In genomic region chr5:123669991-123670799, GRCm38 (mm10) we compare ENCODE assay signal across 8 mouse cellular contexts. TPM values are rescaled to one million over a fixed set of nuclear protein-coding genes. Genes with fewer than 3 reads are reported as not detected.
DNase-seq lines count a peak whose midpoint lies in the region; ATAC-seq and TF ChIP-seq lines count a peak whose summit lies in the region.

No protein-coding gene starts in this region.

- TF ChIP-seq CTCF in heart, postnatal 0 days (IDR thresholded peaks at IDR 0.05; ENCODE audit: low read depth): no peak

- no peak for DNase-seq in heart, embryonic 10.5 days (ENCODE audit: low spot score)
- no peak for DNase-seq in heart, adult 11 months
- DNase-seq in heart, postnatal 0 days (ENCODE audit: low spot score): no peak
- no peak for DNase-seq in left cerebral cortex, adult 8-10 months (ENCODE audit: low spot score in 2 of 2)
- no peak for DNase-seq in cerebellum, adult 8-10 months

- no peak for TF ChIP-seq POLR2A in myocyte (IDR thresholded peaks at IDR 0.05; ENCODE audit: insufficient read length, low read depth)

- peaks cover 52% of the 10 kb centered on the region for H3K79me2 ChIP-seq in myocyte (ENCODE audit: control insufficient read depth, insufficient read depth)

- 0 out of 2 replicates have a peak overlapping the region, but pooled peaks have one; percentile 27 for H3K4me3 ChIP-seq in heart, embryonic 10.5 days
- H3K4me3 ChIP-seq in midbrain, embryonic 15.5 days: no peak overlapping the region
- no peak overlapping the region for H3K4me3 ChIP-seq in midbrain, embryonic 16.5 days (ENCODE audit: low read depth, low read length)
- no peak overlapping the region for H3K4me3 ChIP-seq in heart, postnatal 0 days (ENCODE audit: low read depth, low read length)
- H3K4me3 ChIP-seq in myocyte: no peak overlapping the region

- ATAC-seq in midbrain, embryonic 15.5 days (replicated peaks): no peak
- ATAC-seq in midbrain, embryonic 16.5 days: no peak
- ATAC-seq in heart, postnatal 0 days (ENCODE audit: insufficient read depth, low read depth): no peak

- H3K9ac ChIP-seq in midbrain, embryonic 15.5 days: no peak overlapping the region
- no peak overlapping the region for H3K9ac ChIP-seq in midbrain, embryonic 16.5 days (ENCODE audit: low read depth, low read length)
- peak overlapping the region; percentile 18; the same call in 1 of the 2 replicates for H3K9ac ChIP-seq in heart, postnatal 0 days (replicated peaks; ENCODE audit: low read depth, low read length)

- no peak overlapping the region for H3K4me2 ChIP-seq in midbrain, embryonic 15.5 days
- H3K4me2 ChIP-seq in midbrain, embryonic 16.5 days (ENCODE audit: low read length): no peak overlapping the region
- peak overlapping the region; percentile 22 for H3K4me2 ChIP-seq in heart, postnatal 0 days (ENCODE audit: low read depth, low read length)
- H3K4me2 ChIP-seq in myocyte (ENCODE audit: low read depth): peak overlapping the region; percentile 91

- H3K36me3 ChIP-seq in heart, embryonic 10.5 days: no peaks in the 10 kb centered on the region
- H3K36me3 ChIP-seq in midbrain, embryonic 15.5 days (replicated peaks): no peaks in the 10 kb centered on the region
- no peaks in the 10 kb centered on the region for H3K36me3 ChIP-seq in midbrain, embryonic 16.5 days (ENCODE audit: control insufficient read depth, insufficient read depth, low read length)
- no peaks in the 10 kb centered on the region for H3K36me3 ChIP-seq in heart, postnatal 0 days (replicated peaks; ENCODE audit: control insufficient read depth, insufficient read depth, low read length)
- no peaks in the 10 kb centered on the region for H3K36me3 ChIP-seq in myocyte (ENCODE audit: control insufficient read depth, insufficient read depth)

- H3K4me1 ChIP-seq in heart, embryonic 10.5 days: peaks cover 66% of the 10 kb centered on the region
- H3K4me1 ChIP-seq in midbrain, embryonic 15.5 days: peaks cover 10% of the 10 kb centered on the region; the same call in 1 of the 2 replicates
- peaks cover 10% of the 10 kb centered on the region for H3K4me1 ChIP-seq in midbrain, embryonic 16.5 days (ENCODE audit: control insufficient read depth, insufficient read depth, low read length)
- H3K4me1 ChIP-seq in heart, postnatal 0 days (ENCODE audit: control insufficient read depth, insufficient read depth): peaks cover 49% of the 10 kb centered on the region

- TF ChIP-seq EP300 in heart, postnatal 0 days (IDR thresholded peaks at IDR 0.05; ENCODE audit: low read depth): no peak

- H3K27me3 ChIP-seq in heart, embryonic 10.5 days (ENCODE audit: insufficient read depth, poor library complexity, severe bottlenecking): no peaks in the 10 kb centered on the region
- H3K27me3 ChIP-seq in midbrain, embryonic 15.5 days (replicated peaks): no peaks in the 10 kb centered on the region
- H3K27me3 ChIP-seq in midbrain, embryonic 16.5 days (ENCODE audit: control insufficient read depth, insufficient read depth, low read depth, low read length): no peaks in the 10 kb centered on the region
- no peaks in the 10 kb centered on the region for H3K27me3 ChIP-seq in heart, postnatal 0 days (ENCODE audit: control insufficient read depth, insufficient read depth, low read length)
- no peaks in the 10 kb centered on the region for H3K27me3 ChIP-seq in myocyte (ENCODE audit: control insufficient read depth, insufficient read depth, insufficient read length)

- no peaks in the 10 kb centered on the region for H3K9me3 ChIP-seq in heart, embryonic 10.5 days
- no peaks in the 10 kb centered on the region for H3K9me3 ChIP-seq in midbrain, embryonic 15.5 days
- H3K9me3 ChIP-seq in midbrain, embryonic 16.5 days (replicated peaks; ENCODE audit: control insufficient read depth, low read length, poor library complexity, severe bottlenecking): no peaks in the 10 kb centered on the region
- H3K9me3 ChIP-seq in heart, postnatal 0 days (replicated peaks; ENCODE audit: control insufficient read depth, low read length): no peaks in the 10 kb centered on the region

- peak overlapping the region; percentile 64 for H3K27ac ChIP-seq in heart, embryonic 10.5 days
- H3K27ac ChIP-seq in midbrain, embryonic 15.5 days: peak overlapping the region; percentile 14; the same call in 1 of the 2 replicates
- no peak overlapping the region; the same call in 1 of the 2 replicates for H3K27ac ChIP-seq in midbrain, embryonic 16.5 days (ENCODE audit: low read length)
- peak overlapping the region; percentile 62 for H3K27ac ChIP-seq in heart, postnatal 0 days (ENCODE audit: low read depth)

- H3ac ChIP-seq in myocyte (ENCODE audit: control insufficient read depth, insufficient read length): no peak overlapping the region

- 68% methylated on average over 9 of the region's 9 CpGs for WGBS in heart, embryonic 10.5 days
- 73% methylated on average over 9 of the region's 9 CpGs for WGBS in midbrain, embryonic 15.5 days
- WGBS in midbrain, embryonic 16.5 days: 76% methylated on average over 9 of the region's 9 CpGs
- 59% methylated on average over 9 of the region's 9 CpGs for WGBS in heart, postnatal 0 days

TF ChIP-seq in myocyte, 11 proteins besides CTCF, POLR2A, EP300 and RAD21:
- no peak for TF ChIP-seq TCF3 (IDR thresholded peaks at IDR 0.05; ENCODE audit: insufficient read length, low read depth)
- no peak for TF ChIP-seq MYOD1 (IDR thresholded peaks at IDR 0.05; ENCODE audit: control insufficient read depth in 1 of 3, insufficient read length in 2 of 3, low read depth in 2 of 3)

RNA-seq across cellular contexts. Expression of gene Clip1, which starts 14.2 kb away (rescaled TPM):
- polyA plus RNA-seq in heart, embryonic 10.5 days (2016; fragmentation: Nextera tagmentation; extraction: Ambion mirVana): 49.1 and 56.0 TPM in 2 replicates
- 85.5 and 91.5 TPM in 2 replicates for polyA plus RNA-seq in midbrain, embryonic 15.5 days (2015; fragmentation: Nextera tagmentation; extraction: Ambion mirVana)
- polyA plus RNA-seq in midbrain, embryonic 16.5 days (2015; fragmentation: Nextera tagmentation; extraction: Ambion mirVana): 86.1 and 93.6 TPM in 2 replicates
- 65.2 and 70.0 TPM in 2 replicates for total RNA-seq in heart, postnatal 0 days (2014; rRNA removed; ENCODE audit: low replicate concordance)
- 41.4 and 44.1 TPM in 2 replicates for polyA plus RNA-seq in heart, postnatal 0 days (2015; fragmentation: Nextera tagmentation; extraction: Ambion mirVana)
- 17.5 TPM for polyA plus RNA-seq in myocyte (2012; fragmentation: generic; extraction: Trizol)
- 100 to 1,000 TPM; 113 to 125 (median 122) TPM for total RNA-seq in left cerebral cortex, adult 8-10 months (2022)

RNA-seq across cellular contexts. Expression of gene Zcchc8, which starts 50.7 kb away (rescaled TPM):
- polyA plus RNA-seq in heart, embryonic 10.5 days (2016; fragmentation: Nextera tagmentation; extraction: Ambion mirVana): 74.5 and 77.0 TPM in 2 replicates
- polyA plus RNA-seq in midbrain, embryonic 15.5 days (2015; fragmentation: Nextera tagmentation; extraction: Ambion mirVana): 68.0 and 69.7 TPM in 2 replicates
- polyA plus RNA-seq in midbrain, embryonic 16.5 days (2015; fragmentation: Nextera tagmentation; extraction: Ambion mirVana): 70.5 and 76.7 TPM in 2 replicates
- 11.8 and 30.8 TPM in 2 replicates for total RNA-seq in heart, postnatal 0 days (2014; rRNA removed; ENCODE audit: low replicate concordance)
- 31.3 and 31.8 TPM in 2 replicates for polyA plus RNA-seq in heart, postnatal 0 days (2015; fragmentation: Nextera tagmentation; extraction: Ambion mirVana)
- 9.7 TPM for polyA plus RNA-seq in myocyte (2012; fragmentation: generic; extraction: Trizol)
- 10 to 100 TPM; 30.4 to 48.8 (median 44.5) TPM for total RNA-seq in left cerebral cortex, adult 8-10 months (2022)

Comparison
In these comparisons a context has a peak if more than half of its experiments do, and no peak if none do; other contexts are left out.
1. H3K4me2 ChIP-seq: peak in heart, postnatal 0 days (single experiment) and myocyte (single experiment); none in midbrain, embryonic 15.5 days (single experiment) and midbrain, embryonic 16.5 days (single experiment).